Mouse (Mus musculus): Measurements from ENCODE around the gene Tenm2. TPM values are rescaled to one million over a fixed set of nuclear protein-coding genes. Genes with fewer than 3 reads are reported as not detected.

The Tenm2 gene
- polyA plus RNA-seq, 1 experiment from 2014 or later, result 39.5 TPM

DNA sequence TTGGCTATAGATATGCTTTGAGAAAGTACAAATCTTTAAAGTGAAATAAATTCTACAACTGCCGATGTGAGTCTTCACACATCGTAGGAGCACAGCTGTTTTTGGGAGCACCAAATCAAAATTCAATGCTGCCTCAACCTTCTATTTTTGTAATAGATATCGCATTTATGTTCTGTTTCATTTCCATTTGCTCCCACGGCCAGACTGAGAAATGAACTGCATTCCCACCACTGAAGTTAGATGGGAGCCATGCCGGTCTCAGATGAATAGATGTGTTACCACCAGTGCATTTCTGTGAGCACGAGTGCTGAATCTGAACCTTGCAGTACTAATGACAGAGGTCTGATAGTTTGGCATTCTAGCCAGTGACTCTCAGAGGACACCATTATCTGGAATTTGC is 58.3 kb downstream of the Tenm2 start:
- Histone ChIP-seq H3K4me3 (no peak overlapping the region), H3K9me3 (no peaks in the 10 kb centered on the region), H3K27me3 (no peaks in the 10 kb centered on the region), H3K4me2 (replicated peaks) (no peak overlapping the region), H3K36me3 (no peaks in the 10 kb centered on the region), H3K9ac (replicated peaks) (no peak overlapping the region), H3K4me1 (no peaks in the 10 kb centered on the region), H3K27ac (replicated peaks) (no peak overlapping the region)
- WGBS, result 95% methylated on average over 6 of the region's 6 CpGs
- ATAC-seq (replicated peaks), result no peak

DNA sequence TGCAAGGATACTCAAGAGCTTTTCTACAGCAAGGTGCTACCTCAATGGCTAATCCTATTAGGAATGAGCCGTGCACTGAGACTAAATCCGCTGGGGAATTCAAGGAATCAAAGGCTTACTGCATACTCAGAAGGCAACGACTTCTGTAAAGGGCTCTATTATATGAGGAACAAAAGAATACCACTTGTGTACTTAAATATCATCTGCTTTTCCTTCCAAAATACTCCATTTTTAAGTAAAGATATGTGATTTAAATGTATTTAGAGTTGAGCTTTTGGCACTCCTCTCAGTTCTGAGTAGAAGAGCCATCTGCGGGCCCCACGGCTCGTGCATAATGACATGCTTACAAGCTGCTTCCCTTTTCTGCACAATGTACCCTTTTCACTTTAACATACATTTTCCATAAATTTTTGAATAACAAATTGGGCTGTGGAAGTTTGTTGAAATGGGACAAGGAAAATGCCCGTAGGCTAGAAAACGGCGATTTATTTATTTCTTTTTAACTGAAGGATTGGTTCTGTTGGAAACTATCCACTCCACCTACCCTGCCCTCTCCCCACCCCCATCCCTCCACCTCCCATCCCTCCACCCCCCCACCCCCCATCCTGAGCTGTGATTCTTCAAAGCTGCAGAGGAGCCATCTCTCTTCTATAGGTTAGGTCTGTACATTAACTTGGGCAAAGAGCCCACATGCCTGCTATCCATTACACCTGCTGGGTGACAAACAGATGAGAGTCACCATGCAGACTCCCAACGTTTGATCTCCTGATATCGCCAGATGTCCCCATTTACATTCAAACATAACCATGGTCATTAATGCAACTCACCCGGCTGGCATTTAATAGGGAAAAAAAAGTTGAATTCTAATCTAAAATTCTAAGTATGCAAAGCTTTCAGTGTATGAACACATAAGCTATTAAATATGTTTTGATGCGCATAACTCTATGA is 81.6 kb downstream of the Tenm2 start:
- peak; percentile 93 for ATAC-seq (replicated peaks)
- H3K4me2 ChIP-seq (replicated peaks), result no peak overlapping the region
- H3K4me3 ChIP-seq, result no peak overlapping the region
- H3K27me3 ChIP-seq, result no peaks in the 10 kb centered on the region
- no peaks in the 10 kb centered on the region for H3K9me3 ChIP-seq
- no peaks in the 10 kb centered on the region for H3K36me3 ChIP-seq
- H3K27ac ChIP-seq (replicated peaks), result peak overlapping the region; percentile 87
- WGBS, result 10% methylated on average over 13 of the region's 13 CpGs
- H3K4me1 ChIP-seq, result peaks cover 20% of the 10 kb centered on the region; the same call in 1 of the 2 replicates
- H3K9ac ChIP-seq (replicated peaks), result no peak overlapping the region

- H3K4me2 ChIP-seq (replicated peaks), result no peak overlapping the region
- 23% methylated on average over 5 of the region's 5 CpGs for WGBS
- H3K4me1 ChIP-seq, result peaks cover 20% of the 10 kb centered on the region; the same call in 1 of the 2 replicates
- no peak overlapping the region for H3K4me3 ChIP-seq
- H3K9me3 ChIP-seq, result no peaks in the 10 kb centered on the region
- H3K9ac ChIP-seq (replicated peaks), result no peak overlapping the region
- no peaks in the 10 kb centered on the region for H3K27me3 ChIP-seq
- H3K36me3 ChIP-seq, result no peaks in the 10 kb centered on the region
- H3K27ac ChIP-seq (replicated peaks), result peak overlapping the region; percentile 66; the same call in 1 of the 2 replicates
- peak; percentile 47 for ATAC-seq (replicated peaks)
Observed at GRCm38 (mm10) chr11:37153382-37153781, 82.4 kb downstream of the Tenm2 start.

DNA sequence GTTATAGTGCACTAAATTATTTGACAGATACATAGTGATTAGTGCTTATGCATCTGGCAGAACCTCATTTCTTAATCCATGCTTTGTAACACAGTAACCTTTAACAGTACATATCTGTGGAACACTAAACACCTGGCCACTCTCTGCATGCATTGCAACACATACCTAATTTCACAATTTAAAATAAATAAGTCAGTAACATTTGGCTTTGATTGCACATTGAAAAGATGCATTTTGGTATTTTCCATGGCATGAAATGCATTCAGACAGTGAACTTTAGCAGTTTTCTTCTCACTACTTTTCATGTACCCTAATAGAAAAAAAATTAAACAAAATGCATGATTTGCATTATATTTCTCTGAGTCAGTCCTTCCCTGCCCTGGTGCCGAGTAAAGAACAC is 85.8 kb downstream of the Tenm2 start:
- no peaks in the 10 kb centered on the region for H3K9me3 ChIP-seq
- no peak overlapping the region for H3K4me3 ChIP-seq
- H3K36me3 ChIP-seq, result no peaks in the 10 kb centered on the region
- H3K27ac ChIP-seq (replicated peaks), result no peak overlapping the region
- no peak overlapping the region for H3K9ac ChIP-seq (replicated peaks)
- no peak overlapping the region for H3K4me2 ChIP-seq (replicated peaks)
- H3K4me1 ChIP-seq, result peaks cover 18% of the 10 kb centered on the region; the same call in 1 of the 2 replicates
- ATAC-seq (replicated peaks), result no peak
- WGBS, result 58% methylated on average over 1 of the region's 1 CpGs
- H3K27me3 ChIP-seq, result no peaks in the 10 kb centered on the region

DNA sequence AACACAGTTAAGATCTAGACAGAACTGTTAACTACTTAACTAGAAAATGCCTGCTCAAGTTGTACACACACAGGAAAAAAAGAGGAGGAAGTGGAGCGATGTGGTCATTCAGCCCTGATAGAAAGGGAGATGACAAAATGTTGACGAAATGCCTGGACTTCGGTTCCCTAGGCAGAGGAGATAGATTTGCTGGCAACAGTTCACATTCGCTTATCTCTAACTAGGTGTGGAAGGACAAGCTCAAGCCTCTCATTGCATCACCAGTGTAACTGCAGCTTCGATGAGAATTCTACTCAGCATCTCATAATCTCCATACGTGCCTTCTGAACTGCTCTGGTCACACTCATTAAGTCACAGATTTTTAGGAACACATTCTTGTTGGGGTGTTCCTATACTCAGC is 91.8 kb downstream of the Tenm2 start:
- Histone ChIP-seq H3K4me3 (no peak overlapping the region), H3K27me3 (no peaks in the 10 kb centered on the region), H3K4me1 (peaks cover 19% of the 10 kb centered on the region; the same call in 1 of the 2 replicates), H3K4me2 (replicated peaks) (no peak overlapping the region), H3K9me3 (no peaks in the 10 kb centered on the region), H3K36me3 (no peaks in the 10 kb centered on the region), H3K27ac (replicated peaks) (peak overlapping the region; percentile 63), H3K9ac (replicated peaks) (no peak overlapping the region)
- WGBS, result 57% methylated on average over 6 of the region's 6 CpGs
- ATAC-seq (replicated peaks), result no peak

- WGBS, result 52% methylated on average over 2 of the region's 2 CpGs
- Histone ChIP-seq H3K4me1 (peaks cover 19% of the 10 kb centered on the region; the same call in 1 of the 2 replicates), H3K36me3 (no peaks in the 10 kb centered on the region), H3K4me2 (replicated peaks) (no peak overlapping the region), H3K27me3 (no peaks in the 10 kb centered on the region), H3K27ac (replicated peaks) (peak overlapping the region; percentile 63), H3K4me3 (no peak overlapping the region), H3K9me3 (no peaks in the 10 kb centered on the region), H3K9ac (replicated peaks) (no peak overlapping the region)
- peak; percentile 51; the same call in 1 of the 2 replicates for ATAC-seq (replicated peaks)
Observed at GRCm38 (mm10) chr11:37143478-37143877, 92.3 kb downstream of the Tenm2 start.

- Histone ChIP-seq H3K27ac (replicated peaks) (peak overlapping the region; percentile 20; the same call in 1 of the 2 replicates), H3K4me1 (peaks cover 16% of the 10 kb centered on the region), H3K4me2 (replicated peaks) (no peak overlapping the region), H3K4me3 (no peak overlapping the region), H3K27me3 (no peaks in the 10 kb centered on the region), H3K9ac (replicated peaks) (no peak overlapping the region), H3K9me3 (0 out of 2 replicates have a peak, but pooled peaks cover 2% of the 10 kb centered on the region), H3K36me3 (no peaks in the 10 kb centered on the region)
- WGBS, result 11% methylated on average over 2 of the region's 2 CpGs
- ATAC-seq (replicated peaks), result 0 out of 2 replicates have a peak, but pooled peaks have one; percentile 26
Observed at GRCm38 (mm10) chr11:37128893-37129292, 106.9 kb downstream of the Tenm2 start.

DNA sequence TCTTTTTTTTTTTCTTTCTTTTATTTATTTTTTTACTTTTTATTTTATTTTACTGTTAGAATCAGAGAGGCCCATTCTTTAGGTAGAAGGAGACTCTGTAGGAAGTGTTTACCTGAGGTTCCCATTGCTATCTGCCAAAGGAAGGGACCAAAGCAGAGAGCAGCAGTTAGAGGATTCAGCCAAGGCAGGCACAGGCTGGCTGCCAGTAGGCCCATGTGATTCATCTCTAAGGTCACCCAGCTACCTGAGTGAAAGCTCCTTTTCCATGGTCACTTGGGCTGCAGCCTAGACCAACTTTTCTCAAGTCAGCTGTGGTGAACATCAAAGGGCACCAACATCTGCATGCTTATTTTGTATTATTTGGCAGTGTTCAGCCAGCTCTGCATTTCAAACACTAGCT is 117.7 kb downstream of the Tenm2 start:
- H3K4me3 ChIP-seq, result no peak overlapping the region
- no peak overlapping the region for H3K9ac ChIP-seq (replicated peaks)
- no peak for ATAC-seq (replicated peaks)
- no peaks in the 10 kb centered on the region for H3K9me3 ChIP-seq
- peaks cover 13% of the 10 kb centered on the region; the same call in 1 of the 2 replicates for H3K4me1 ChIP-seq
- H3K27ac ChIP-seq (replicated peaks), result no peak overlapping the region
- no peak overlapping the region for H3K4me2 ChIP-seq (replicated peaks)
- no peaks in the 10 kb centered on the region for H3K27me3 ChIP-seq
- H3K36me3 ChIP-seq, result no peaks in the 10 kb centered on the region

DNA sequence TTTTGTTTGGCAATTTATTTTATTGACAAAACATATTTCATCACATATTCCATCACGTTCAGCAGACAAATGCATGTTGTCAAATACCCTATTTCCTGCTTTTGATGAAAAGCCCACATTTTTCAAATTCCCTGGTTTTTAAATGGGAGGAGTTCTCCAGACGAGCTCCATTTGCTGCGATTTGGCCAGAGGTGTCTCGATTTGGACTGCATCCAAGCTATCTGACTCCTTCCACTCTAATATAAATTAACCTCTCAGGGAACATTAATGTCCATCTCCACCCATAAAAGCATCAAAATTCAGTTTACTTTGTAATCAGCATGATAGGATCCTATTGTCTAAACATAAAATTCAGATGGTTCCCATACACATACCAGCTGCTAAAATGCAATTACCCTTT is 120.6 kb downstream of the Tenm2 start:
- Histone ChIP-seq H3K4me1 (peaks cover 13% of the 10 kb centered on the region; the same call in 1 of the 2 replicates), H3K27me3 (no peaks in the 10 kb centered on the region), H3K9me3 (no peaks in the 10 kb centered on the region), H3K4me3 (no peak overlapping the region), H3K9ac (replicated peaks) (no peak overlapping the region), H3K27ac (replicated peaks) (no peak overlapping the region), H3K4me2 (replicated peaks) (no peak overlapping the region), H3K36me3 (no peaks in the 10 kb centered on the region)
- no peak for ATAC-seq (replicated peaks)
- 58% methylated on average over 4 of the region's 4 CpGs for WGBS

DNA sequence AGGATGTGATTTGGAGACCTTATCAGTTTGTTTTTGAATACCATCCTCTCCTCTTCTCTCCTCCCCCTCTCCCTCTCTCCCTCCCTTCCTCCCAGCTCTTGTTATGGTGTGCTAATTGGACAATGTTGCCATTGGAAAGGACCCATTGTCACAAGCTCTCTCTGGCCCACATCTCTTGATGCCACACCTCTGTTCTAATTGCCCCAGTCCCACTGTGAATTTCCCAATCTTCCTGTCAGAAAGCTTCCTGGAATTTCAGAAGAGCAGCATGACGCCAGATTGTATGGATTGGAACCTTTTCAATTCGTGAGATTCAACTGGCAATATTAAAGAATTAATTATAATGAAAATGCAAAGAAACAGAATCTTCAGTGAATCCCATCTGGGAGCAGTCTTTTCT is 128.7 kb downstream of the Tenm2 start:
- H3K36me3 ChIP-seq, result no peaks in the 10 kb centered on the region
- H3K27me3 ChIP-seq, result no peaks in the 10 kb centered on the region
- ATAC-seq (replicated peaks), result peak; percentile 83
- H3K4me3 ChIP-seq, result no peak overlapping the region
- H3K9me3 ChIP-seq, result no peaks in the 10 kb centered on the region
- H3K9ac ChIP-seq (replicated peaks), result no peak overlapping the region
- peak overlapping the region; percentile 78 for H3K27ac ChIP-seq (replicated peaks)
- no peak overlapping the region for H3K4me2 ChIP-seq (replicated peaks)
- H3K4me1 ChIP-seq, result peaks cover 3% of the 10 kb centered on the region; the same call in 1 of the 2 replicates
- 19% methylated on average over 2 of the region's 2 CpGs for WGBS

DNA sequence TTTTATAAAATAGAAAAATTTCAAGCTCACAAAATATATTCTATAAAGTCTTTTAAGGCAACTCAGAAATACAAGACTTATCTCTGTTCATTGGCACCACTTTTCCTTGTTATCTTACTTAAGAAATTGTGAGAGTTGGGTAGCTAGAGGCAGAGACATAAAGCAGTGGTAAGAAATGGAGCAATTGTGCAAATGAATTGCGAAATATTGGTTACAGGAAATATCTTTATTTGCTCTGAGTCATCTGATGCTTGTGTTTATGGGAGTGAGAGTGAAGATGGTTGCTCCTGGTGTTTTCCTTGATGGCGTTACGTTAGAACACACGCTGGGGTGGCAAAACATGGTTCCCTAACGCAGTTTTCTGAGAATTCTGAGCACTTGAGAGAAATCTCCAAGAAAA is 156.4 kb downstream of the Tenm2 start:
- H3K27me3 ChIP-seq, result no peaks in the 10 kb centered on the region
- H3K4me2 ChIP-seq (replicated peaks), result no peak overlapping the region
- H3K4me1 ChIP-seq, result peaks cover 7% of the 10 kb centered on the region; the same call in 1 of the 2 replicates
- WGBS, result 94% methylated on average over 5 of the region's 5 CpGs
- H3K36me3 ChIP-seq, result no peaks in the 10 kb centered on the region
- H3K4me3 ChIP-seq, result no peak overlapping the region
- H3K27ac ChIP-seq (replicated peaks), result no peak overlapping the region
- no peaks in the 10 kb centered on the region for H3K9me3 ChIP-seq
- no peak for ATAC-seq (replicated peaks)
- no peak overlapping the region for H3K9ac ChIP-seq (replicated peaks)

DNA sequence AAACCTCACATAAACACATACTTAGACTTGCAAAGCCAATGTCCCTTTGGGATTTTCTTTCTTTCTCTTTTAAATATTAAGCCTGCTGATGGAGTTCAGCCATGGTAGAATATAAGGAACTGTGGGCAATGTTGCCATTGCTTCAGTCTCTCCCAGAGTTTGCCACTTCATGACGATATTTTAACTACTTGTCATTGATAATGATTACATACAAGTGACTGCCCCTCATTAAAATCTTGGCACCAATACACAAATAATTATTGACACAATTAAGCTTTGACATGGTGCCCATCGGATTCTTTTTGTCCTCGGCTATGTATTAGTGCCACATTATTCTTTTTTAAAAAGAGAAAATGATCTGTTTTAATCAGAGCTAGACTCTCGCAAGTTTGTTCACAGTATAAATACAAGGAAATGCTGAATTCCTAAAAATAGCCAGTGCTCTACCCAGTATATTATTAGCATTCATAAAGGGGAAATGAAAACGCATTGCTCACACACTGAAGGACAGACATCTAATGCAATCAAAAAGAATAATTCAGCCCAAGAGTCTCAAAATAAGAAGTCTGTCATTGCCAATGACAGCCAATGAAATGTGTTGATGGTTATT is 158.7 kb downstream of the Tenm2 start:
- Histone ChIP-seq H3K9me3 (no peaks in the 10 kb centered on the region), H3K4me3 (no peak overlapping the region), H3K36me3 (no peaks in the 10 kb centered on the region), H3K4me2 (replicated peaks) (no peak overlapping the region), H3K27ac (replicated peaks) (no peak overlapping the region), H3K4me1 (peaks cover 7% of the 10 kb centered on the region; the same call in 1 of the 2 replicates), H3K27me3 (no peaks in the 10 kb centered on the region), H3K9ac (replicated peaks) (no peak overlapping the region)
- 20% methylated on average over 5 of the region's 5 CpGs for WGBS
- peak; percentile 60; the same call in 1 of the 2 replicates for ATAC-seq (replicated peaks)

All from forebrain, embryonic 15.5 days (tissue).